Mouse (Mus musculus): ENCODE results near the gene Cd164l2. TPM values are rescaled to one million over a fixed set of nuclear protein-coding genes. Genes with fewer than 3 reads are reported as not detected.

Gene Cd164l2
- total RNA-seq (2021): not detected
- long read RNA-seq, experiment 1: 0 reads
- long read RNA-seq, experiment 2: 0 reads

DNA sequence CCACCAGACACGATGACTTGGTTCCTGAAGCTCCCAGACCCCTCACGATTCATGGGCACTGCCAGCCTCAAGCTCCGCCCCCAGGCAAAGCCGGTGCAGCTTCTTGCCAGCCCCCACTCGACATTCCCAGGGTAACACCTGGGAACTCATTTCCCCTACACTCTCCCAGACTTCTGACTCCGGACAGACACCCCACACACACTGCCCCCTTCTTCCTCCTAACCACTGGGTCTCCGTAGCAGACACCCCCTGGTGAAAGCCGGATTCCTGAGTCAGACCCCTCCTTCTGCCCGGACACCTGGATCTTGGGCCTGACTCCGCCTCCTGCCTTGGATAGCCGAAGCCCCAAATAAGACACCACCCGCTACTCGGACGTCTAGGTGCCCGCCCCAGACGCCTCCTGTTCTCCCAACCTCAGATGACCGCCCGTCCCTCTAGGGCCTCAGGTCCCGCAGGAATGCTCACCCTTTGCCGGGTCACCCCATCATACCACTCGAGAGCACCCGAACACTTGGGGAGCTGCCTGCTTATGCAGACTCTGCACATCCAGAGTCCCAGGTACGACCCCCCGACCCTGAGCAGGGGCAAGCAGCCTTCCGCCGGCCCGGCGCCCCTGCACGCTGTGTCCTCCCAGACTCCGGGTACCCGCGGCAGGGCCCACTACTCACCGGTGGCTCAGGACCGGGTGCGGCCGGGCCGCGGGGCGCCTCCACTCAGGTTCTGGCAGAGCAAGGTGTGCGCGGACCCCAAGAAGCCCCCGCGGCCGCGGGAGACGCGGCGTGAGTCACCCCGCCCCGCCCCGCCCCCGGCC is at the start of gene Cd164l2, which contains the start of gene Gpr3:
Gene Cd164l2 (plus strand): TSS at position 381 of the 811 bp plus-strand sequence.
Gene Gpr3 (minus strand): TSS at position 786 of the 811 bp plus-strand sequence.
- DNase-seq: no peak

DNA sequence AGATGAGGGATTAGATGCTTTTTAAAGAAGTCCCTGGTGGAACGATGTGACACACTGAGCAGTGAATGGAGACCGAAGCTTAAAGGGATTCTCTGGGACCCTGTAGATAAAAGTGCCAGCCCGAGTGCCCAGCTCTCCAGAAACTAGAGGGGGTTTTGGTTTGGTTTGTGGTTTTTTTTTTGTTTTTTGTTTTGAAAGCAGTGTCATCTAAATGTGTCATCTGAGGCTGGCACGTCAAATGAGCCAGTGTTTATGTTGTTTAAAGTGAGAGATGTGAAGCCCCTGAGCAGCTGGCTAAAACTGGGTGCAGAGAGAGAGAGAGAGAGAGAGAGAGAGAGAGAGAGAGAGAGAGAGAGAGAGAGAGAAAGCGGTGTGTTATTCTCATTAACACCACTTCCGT is 49.7 kb upstream of the Cd164l2 start:
- DNase-seq: no peak

DNA sequence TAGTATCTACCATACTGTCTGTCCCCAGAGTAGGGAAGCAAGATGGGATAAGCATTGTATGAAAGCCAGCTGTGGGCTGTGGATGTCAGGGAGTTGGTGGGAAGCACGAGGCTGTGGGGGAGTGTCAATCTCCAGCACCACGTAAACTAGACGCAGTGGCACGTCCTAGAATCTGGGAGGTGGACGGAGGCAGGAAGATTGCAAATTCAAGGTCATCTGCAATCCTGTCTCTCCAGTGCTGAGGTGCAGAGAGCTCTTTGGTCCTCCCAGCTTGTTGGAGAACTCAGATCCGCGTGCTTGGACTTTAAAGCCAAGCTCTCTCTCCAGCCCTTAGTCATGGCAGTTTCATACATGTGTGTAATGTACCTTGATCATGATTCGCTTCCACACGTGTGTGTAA is 45.2 kb upstream of the Cd164l2 start:
- no peak for DNase-seq

DNA sequence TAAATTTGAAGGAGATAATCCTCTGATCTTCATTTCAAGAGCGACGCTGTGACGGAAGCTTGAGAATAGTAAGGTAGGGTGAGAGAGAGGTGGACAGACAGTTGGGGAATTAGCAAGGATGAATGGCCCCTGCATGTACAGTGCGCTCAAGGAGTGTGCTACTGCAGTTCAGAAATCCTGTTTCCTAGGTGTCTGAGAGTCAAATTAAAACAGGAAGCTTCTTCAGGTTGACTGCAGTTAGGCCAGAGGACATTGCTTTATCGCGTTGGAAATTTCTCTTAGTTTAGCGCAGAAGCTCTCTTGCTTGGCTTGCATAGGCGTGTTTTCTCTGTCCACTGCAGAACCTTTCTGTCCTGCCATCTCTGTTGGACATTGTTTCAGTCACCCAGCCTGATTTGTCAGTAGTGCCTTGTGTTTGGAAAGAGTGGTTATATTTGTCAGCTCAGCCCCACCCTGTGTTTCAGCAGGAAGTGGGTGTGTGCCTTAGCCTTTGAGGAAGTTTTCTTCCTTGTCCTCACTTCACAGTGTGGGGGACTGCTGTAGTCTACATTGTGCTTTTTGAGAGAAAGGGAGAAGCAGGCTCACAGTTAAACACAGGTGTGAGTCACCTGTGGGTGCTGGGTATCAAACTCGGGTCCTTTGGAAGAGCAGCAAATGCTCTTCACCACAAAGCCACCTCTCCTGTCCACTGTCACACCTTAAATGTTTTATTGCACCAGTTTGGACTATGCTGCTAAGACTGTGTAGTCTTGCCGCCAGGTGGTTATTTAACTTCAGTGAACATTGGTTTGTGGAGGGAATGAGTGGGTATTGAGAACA is 42.5 kb upstream of the Cd164l2 start:
- DNase-seq: peak; percentile 79 to 89

DNA sequence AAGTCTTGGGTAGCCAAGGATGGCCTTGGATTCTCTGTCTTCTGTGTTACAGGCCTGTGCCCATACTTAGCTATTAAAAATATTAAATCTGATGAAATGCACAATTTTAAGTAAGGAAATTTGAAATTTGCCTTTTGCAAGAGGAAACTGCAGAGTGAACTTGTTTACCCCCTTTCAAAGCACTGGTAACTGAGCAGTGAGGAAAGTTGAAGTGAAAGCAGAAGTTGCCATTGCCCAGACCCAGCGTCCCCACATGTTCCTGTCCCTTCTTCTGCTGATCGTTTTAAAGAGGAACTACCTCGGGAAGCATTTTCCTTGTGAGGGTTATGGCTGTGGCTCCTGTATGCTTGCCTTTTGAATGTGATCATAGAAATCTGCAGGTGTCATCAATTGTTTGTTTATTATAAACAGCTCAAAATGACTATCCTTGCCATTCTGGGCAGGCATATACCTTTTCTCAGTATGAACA is 41.8 kb upstream of the Cd164l2 start:
- DNase-seq: peak; percentile 42 to 75

DNA sequence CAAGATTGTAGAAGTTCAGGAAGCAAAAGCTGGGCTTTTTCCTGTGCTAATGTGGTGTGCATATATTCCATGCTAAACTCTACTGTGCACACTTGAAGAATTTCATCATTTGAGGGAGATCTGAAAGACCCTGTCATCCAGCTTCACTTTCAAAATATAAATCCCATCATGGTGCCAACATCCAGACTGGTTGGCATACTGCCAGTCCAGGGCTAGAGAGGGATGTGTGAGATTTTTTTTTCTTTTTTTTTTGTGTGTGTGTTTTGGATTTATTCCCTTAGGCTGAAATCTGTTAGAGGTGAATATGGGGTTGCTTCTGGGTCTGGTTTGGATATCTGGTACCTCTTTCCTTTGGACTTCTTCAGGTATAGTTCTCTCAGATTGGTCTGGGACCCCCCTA is 41.3 kb upstream of the Cd164l2 start:
- DNase-seq: peak in 1 of 2 experiments; percentile 42

DNA sequence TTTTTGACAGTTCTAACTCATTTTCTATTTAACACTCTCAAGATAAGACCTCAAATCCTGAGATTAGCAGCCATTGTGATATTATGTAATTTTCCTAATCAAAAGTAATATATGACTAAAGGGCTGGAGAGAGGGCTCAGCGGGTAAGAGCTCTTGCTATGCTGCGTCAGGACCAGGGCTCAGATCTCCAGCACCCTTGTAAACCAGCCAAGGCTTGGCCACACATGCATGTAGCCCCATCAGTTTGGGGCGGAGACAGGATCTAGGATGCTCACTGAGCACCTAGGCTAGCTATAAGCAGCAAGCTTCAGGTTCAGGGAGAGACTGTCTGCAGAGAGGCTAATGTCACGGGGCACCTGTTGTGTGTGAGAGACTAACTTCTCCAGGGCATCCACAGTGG is 39.5 kb upstream of the Cd164l2 start:
- DNase-seq: no peak

DNA sequence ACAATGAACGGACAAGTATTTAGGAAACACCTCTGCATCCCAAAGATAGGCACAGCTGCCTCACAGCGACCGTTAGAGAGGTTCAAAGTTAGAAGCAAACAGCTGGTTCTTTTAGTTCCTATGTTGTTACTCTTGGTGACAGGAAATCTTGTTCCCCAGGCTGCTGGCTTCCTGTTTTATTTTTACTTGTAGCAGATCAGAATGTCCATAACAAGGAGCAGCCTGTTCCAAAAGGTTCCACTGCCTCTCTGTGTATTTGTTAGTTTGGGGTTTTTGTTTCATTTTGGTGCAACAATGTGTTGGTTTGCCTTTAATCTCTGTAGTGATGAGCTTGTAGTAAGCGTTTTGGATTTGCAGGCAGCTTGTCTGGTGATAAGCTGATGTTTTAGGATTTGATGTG is 37.6 kb upstream of the Cd164l2 start:
- peak; percentile 72 to 90 for DNase-seq

DNA sequence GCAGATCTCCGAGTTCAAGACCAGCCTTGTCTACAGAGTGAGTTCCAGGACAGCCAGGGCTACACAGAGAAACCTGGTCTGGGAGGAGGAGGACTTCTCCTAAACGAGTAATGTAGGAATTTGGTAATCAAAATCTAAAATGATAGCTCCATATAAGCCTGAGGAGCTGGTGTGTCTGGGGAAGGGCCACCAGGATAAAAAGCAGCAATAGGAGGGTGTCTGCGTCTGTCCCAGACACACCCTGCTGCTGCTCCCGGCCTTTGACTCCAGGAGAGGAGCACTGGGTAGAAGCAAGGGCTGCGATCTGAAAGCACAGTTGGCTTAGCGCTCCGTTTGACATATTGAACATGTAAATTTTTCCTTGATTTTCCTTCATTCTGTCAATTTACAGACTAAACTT is 36.7 kb upstream of the Cd164l2 start:
- no peak for DNase-seq

DNA sequence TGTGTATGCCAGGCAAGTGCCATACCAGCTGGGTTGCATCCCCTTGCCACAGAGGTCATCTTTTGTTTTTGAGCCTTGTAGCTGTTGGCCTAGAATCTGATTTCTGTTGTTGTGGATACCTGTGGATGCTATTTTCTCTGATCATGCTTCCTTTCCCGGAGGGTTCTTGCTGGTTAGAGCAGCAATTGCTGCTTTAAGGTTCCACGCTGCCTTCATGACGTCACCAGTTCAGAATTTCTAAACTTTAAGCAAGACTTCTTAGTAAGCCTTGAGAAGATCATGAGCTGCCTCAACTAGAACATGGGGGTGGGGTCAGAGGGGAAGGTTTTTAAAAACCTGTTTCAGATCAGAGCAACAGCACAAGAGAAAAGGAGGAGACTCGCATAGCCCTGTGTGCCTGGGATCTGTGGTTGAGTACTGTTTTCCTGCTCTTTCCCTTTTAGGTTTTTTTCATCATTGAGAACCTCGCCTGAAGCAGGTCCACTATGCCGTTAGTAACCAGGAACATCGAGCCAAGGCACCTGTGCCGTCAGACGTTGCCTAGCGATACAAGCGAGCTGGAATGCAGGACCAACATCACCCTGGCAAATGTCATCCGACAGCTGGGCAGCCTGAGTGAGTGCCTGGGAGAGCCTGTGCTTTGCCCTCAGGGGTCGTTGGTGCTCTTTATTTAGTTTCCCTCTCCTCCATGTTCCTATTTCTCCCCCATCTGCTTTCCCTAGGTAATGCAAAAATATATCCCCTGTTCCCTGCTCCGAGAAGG is 35.8 kb upstream of the Cd164l2 start:
- DNase-seq: no peak

DNA sequence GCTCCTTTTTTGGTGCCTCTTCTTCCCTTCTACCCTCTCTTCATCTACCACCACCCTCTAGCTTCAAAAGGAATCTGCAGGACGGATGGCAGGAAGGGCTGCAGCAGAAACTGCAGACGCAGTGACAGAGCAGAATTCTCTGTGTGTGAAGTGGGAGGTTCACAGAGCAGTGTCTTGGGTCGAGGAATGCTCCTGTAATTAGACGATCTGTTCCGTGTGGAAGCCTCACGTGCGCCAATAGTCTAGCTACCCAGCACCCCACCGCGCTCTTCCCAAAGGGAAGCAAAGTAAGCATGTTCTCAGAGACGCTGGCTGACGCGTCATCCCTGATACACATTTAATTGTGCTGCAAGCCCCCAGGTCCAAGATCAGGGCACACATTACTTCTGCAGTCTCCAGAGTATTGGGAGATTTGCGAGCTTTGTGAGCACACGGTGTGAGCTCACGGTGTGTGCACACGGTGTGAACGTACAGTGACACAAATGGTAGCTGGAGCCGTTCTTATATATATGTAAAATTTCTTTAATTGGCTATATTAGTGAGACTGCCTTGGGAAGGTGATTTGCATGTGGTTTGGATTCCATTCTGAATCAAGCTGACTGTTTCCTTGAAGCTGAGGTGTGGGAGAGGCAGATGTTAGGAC is 35.0 kb upstream of the Cd164l2 start:
- DNase-seq: no peak

DNA sequence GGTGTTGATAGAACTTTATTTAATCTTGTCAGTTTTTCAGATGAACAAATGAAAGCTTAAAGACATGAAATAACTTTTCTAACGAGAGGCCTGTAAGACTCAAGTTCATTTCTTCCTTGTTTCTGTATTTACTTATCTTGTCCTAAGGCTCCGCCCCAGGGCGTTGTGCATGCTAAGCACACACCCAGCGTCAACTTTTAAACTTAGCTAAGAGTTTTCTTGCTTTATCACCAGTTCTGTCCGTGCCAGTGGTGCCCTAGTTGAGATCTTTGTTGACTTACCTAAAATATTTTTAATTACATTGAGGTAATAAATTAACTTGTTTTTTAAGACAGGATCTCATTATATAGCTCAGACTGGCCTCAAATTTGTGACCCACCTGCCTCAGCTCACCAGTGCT is 33.6 kb upstream of the Cd164l2 start:
- no peak for DNase-seq

DNA sequence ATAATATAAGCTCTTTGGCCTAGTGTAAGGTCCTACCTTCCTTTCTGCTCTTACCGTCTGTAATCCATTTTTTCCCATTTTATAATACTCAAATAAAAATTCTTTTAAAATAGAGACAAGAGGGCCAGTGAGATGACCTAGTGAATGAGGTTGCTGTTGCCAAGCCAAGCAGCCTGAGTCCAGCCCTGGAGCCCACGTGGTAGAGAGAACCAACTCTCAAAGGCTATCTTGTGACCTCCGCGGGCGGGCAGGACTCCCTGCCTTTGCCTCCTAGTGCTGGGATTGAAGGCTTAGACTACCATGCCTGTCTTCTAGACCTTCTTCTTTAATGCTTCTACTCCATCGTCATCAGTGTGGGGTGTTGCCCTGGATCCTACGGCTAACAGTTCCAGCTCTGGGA is 32.7 kb upstream of the Cd164l2 start:
- no peak for DNase-seq

DNA sequence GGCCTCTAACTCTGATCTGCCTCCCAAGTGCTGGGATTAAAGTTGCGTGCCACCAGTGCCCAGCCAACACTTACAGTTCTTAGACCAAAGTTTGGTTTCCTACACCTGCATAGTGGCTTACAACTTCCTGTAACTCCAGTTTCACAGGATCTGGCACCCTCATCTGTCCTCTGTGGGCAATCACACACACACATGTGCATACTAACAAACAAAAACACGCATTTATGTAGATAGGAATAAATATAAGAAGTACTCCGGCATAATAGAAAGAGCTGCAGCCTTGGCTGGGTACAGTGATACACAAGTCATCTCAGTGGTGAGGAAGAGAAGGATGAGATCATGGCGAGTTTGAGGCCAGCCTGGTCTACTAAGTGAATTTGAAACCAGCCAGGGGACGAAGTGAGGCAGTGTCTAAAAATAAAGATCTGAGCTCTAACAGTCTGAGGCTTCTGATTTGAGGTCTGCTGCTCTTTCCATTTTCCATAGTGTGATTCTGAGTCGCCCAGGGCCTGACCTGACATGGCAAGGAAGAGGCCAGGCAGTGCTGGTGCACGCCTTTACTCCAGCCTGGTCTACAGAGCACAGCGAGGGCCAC is 29.4 kb upstream of the Cd164l2 start:
- no peak for DNase-seq

DNA sequence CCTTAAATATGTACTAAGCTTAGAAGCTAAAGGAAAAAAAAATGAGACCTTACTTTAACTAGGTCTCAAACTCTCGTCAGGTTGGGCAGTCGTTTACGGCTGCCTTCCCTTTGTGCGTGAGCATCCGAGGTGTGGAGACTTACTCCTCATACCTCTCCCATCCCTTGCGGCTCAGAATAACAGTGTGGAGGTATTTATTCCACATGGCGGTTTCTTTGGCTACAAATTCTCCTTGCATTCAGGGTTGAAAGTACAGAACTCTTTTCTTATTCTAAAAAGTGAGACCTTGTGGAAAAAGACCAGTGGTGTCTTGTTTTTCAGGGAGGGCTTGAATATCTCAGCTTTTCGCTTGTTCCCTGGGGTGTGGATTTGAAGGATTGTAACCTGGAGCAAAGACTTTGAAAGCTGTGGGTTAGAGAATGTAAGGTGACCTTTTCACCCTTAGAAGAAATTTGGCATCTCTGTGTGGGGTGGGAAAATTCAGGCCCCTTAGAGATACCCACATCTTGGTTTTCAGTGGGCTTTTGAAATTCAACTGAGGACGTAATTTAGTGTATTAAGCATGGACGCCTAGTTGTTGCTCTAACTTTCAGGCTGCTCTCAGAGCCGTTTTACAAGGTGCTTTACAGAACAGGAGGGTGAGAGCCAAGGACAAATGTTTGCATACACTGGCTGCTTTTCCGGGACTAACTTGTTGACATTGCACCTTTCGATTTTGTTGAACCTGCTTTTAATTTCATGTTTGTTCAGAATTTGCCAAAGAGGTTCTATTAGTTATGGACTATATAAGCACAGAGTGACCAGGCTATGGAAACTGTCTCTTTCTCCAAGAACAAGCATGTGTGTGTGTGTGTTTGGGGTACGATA is 27.7 kb upstream of the Cd164l2 start:
- no peak for DNase-seq

DNA sequence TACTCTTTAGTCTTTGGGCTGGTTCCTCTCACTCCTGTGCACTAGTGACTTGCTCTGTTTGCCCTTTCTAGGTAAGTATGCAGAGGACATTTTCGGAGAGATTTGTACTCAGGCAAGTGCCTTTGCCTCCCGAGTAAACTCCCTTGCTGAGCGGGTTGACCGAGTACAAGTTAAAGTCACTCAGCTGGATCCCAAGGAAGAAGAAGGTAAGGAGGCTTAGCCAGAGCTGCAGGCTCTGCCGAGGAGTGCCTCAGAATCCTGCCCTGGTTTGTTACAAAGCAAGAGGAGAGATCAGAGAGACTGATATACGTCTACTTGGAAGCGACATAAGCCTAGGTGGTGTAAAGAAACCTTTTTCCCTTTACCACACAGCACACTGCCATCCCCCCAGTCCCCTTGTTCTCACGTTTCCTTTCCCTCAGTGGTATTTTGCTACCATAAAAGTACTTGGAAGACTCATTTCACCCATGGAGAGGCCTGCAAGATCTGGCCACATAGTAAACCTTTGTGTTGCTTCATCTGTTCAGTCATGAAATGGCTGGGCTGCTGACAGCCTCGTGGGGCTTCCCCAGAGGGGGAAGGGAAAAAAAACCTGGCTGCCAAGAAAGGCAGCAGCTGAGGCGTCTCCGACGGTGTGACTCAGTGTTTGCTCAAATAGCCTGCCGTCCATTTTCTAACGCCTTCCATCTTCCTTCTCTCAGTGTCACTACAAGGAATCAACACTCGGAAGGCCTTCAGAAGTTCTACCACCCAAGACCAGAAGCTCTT is 26.8 kb upstream of the Cd164l2 start:
- peak; percentile 82 to 88 for DNase-seq

DNA sequence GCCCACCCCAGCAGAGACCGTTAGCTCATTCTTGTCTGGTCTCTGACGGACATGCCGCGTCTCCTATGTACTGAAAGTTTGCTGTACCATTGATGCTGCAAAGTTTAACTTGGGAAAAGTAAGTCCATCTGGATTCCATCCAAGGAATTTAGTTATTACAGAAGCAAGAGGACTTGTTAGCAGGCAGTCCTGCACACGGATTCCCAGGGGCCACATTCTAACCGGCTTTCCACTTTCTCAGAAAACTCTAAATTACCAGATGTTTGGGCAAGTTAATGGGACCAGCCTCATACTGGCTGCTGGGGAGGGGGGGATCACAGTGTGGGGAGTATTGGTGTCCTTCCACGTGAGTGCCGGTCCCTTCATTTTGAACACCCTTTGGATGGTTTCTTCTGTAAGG is 26.0 kb upstream of the Cd164l2 start:
- no peak for DNase-seq

DNA sequence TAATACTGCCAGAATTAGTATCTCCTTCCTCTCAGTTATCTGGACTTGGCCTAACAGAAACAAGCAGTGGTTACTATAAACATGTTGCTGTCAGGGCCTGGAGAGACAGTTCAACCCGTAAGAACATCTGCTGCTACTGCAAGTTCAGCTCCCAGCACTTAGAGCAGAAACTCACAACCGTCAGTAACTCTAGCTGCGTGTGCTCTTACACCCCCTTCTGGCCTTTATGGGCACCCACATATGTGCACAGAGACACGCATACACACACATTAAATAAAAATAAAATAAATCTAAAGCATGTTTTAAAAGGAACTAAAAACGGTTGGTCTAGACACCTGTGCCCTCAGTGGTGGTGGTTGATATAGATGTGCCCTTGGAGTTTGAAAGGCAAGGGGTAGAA is 25.1 kb upstream of the Cd164l2 start:
- no peak for DNase-seq

DNA sequence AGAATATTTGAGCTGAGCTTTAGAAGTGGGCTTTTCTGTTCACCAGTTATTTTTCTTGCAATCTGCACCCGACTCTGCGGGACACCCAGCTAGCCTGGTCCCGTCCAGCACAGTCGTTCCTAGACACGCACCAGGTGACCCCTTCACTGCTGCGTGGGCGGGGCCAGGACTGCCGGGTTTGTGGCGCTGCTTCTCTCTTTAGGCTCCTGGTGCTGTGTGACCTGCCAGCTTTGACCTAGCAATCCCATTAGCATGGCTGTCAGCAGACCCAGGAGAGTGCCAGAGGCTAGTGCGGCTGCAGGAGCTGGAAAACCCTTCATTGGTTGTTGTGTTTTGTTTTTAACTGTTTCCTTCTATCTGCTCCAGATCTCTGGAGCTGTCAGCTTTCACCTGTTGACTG is 22.5 kb upstream of the Cd164l2 start:
- no peak for DNase-seq

DNA sequence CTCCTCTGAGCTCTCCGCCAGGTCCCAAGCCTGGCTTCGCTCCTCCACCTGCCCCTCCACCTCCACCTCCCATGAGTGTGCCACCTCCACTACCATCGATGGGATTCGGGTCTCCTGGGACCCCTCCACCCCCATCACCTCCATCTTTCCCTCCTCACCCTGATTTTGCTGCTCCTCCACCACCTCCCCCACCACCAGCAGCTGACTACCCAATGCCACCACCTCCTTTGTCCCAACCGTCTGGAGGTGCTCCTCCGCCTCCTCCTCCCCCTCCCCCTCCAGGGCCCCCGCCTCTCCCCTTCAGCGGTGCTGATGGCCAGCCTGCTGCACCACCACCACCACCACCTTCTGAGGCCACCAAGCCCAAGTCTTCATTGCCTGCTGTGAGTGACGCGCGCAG is 17.4 kb upstream of the Cd164l2 start:
- DNase-seq: no peak
